Mouse (Mus musculus) left cerebral cortex, adult 11 months (tissue): ENCODE data around the gene Necab2.

Experiments
- DNase-seq: peaks from one replicate; pipeline ENCODE4 v3.0.0; 2022; ENCODE audit warnings: low spot score

Necab2 gene

GRCm38 (mm10) chr8:119446211-119446989 lies at the start of gene Necab2:
Gene Necab2, plus strand, starts transcription at chr8:119446719.
- DNase-seq, result peak; percentile 81

GRCm38 (mm10) chr8:119398558-119398957 lies 48.0 kb upstream of the Necab2 start:
- no peak for DNase-seq

GRCm38 (mm10) chr8:119399255-119399654 lies 47.3 kb upstream of the Necab2 start:
- DNase-seq, result no peak

GRCm38 (mm10) chr8:119400122-119400671 lies 46.3 kb upstream of the Necab2 start:
- DNase-seq, result no peak

- DNase-seq, result no peak
Measured at GRCm38 (mm10) chr8:119400904-119401303, 45.6 kb upstream of the Necab2 start.

GRCm38 (mm10) chr8:119403912-119404311 lies 42.6 kb upstream of the Necab2 start:
- no peak for DNase-seq

- DNase-seq, result no peak
Measured at GRCm38 (mm10) chr8:119404648-119405047, 41.9 kb upstream of the Necab2 start.

GRCm38 (mm10) chr8:119408311-119408710 lies 38.2 kb upstream of the Necab2 start:
- DNase-seq, result no peak

GRCm38 (mm10) chr8:119412037-119412734 lies 34.3 kb upstream of the Necab2 start:
- DNase-seq, result no peak

GRCm38 (mm10) chr8:119412735-119413498 lies 33.6 kb upstream of the Necab2 start:
- DNase-seq, result peak; percentile 74

- DNase-seq, result no peak
Measured at GRCm38 (mm10) chr8:119413605-119414004, 32.9 kb upstream of the Necab2 start.

- no peak for DNase-seq
Measured at GRCm38 (mm10) chr8:119420318-119420717, 26.2 kb upstream of the Necab2 start.

- DNase-seq, result no peak
Measured at GRCm38 (mm10) chr8:119421603-119422122, 24.9 kb upstream of the Necab2 start.

GRCm38 (mm10) chr8:119422123-119422711 lies 24.3 kb upstream of the Necab2 start:
- DNase-seq, result no peak

- DNase-seq, result no peak
Measured at GRCm38 (mm10) chr8:119423631-119424141, 22.8 kb upstream of the Necab2 start.

- no peak for DNase-seq
Measured at GRCm38 (mm10) chr8:119424199-119424733, 22.3 kb upstream of the Necab2 start.

GRCm38 (mm10) chr8:119424740-119425139 lies 21.8 kb upstream of the Necab2 start:
- DNase-seq, result no peak

- DNase-seq, result no peak
Measured at GRCm38 (mm10) chr8:119425533-119425932, 21.0 kb upstream of the Necab2 start.

- no peak for DNase-seq
Measured at GRCm38 (mm10) chr8:119426069-119426735, 20.3 kb upstream of the Necab2 start.

GRCm38 (mm10) chr8:119427634-119428349 lies 18.7 kb upstream of the Necab2 start:
- DNase-seq, result no peak
